Mouse (Mus musculus): ENCODE results near the gene Trio.

DNA sequence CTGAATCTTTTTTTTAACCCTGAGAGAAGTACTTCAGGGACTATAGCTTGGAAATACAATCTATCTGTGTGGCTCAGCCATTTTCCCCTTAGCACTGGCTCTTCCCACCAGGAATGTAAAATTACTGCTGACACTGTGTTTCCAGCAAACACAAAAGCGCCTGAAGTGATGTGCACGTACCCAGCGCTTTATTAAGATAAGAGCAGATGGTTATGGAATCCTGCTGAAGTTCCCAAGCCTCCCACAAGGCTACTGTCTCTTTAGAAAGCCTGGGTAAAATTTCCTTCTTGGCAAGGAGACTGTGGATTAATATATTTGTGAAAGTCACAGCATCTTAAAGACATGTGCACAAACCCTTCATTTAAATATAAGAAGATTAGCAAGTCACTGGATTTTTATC, 141.8 kb downstream of the Trio start:
- no peak for TF ChIP-seq USF1 (IDR thresholded peaks at IDR 0.05; ENCODE audit: low read depth)
- no peak for TF ChIP-seq POLR2A (IDR thresholded peaks at IDR 0.05; ENCODE audit: insufficient read length, low read depth)
- no peak for TF ChIP-seq POLR2AphosphoS2 (IDR thresholded peaks at IDR 0.05; ENCODE audit: insufficient read length, low read depth)
- TF ChIP-seq E2F4 (IDR thresholded peaks at IDR 0.05; ENCODE audit: insufficient read depth): no peak
- no peak for TF ChIP-seq MAX (IDR thresholded peaks at IDR 0.05; ENCODE audit: low read depth)
- no peak for TF ChIP-seq TCF3 (IDR thresholded peaks at IDR 0.05; ENCODE audit: insufficient read length, low read depth)

Measured in myocyte (in vitro differentiated cells).